Mouse (Mus musculus): ENCODE data around the gene Tmem94. TPM values are rescaled to one million over a fixed set of nuclear protein-coding genes. Genes with fewer than 3 reads are reported as not detected.

Tmem94 gene
- polyA plus RNA-seq (2017; shearing (Covaris generic)) = 16.2 TPM

DNA sequence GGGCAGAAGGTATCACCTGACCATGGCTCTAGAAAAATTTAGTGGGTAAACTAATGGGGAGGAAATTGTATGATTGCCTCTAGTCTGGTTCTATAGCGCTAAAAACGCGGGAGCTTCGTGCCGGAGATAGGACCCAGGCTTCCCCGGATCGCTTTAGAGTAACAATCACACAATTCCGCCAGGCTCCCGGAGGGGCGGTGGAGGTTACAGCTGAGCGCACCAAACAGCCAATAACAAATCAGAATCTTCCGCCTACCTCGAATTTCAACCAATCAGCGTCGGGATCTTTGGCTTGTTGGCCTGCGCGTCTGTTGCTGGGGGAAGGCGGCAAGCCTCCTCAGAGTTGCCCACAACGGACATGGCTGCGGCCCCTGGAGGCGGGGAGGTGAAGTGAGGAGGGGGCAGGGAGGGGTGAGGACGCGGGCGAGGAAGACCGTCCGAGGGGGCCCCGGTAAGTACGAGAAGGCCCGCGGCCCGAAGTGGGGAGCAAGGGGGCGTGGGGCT lies at the start of gene Tmem94:
Gene Tmem94 (plus strand): TSS at position 331 of the 504 bp plus-strand sequence.

DNA sequence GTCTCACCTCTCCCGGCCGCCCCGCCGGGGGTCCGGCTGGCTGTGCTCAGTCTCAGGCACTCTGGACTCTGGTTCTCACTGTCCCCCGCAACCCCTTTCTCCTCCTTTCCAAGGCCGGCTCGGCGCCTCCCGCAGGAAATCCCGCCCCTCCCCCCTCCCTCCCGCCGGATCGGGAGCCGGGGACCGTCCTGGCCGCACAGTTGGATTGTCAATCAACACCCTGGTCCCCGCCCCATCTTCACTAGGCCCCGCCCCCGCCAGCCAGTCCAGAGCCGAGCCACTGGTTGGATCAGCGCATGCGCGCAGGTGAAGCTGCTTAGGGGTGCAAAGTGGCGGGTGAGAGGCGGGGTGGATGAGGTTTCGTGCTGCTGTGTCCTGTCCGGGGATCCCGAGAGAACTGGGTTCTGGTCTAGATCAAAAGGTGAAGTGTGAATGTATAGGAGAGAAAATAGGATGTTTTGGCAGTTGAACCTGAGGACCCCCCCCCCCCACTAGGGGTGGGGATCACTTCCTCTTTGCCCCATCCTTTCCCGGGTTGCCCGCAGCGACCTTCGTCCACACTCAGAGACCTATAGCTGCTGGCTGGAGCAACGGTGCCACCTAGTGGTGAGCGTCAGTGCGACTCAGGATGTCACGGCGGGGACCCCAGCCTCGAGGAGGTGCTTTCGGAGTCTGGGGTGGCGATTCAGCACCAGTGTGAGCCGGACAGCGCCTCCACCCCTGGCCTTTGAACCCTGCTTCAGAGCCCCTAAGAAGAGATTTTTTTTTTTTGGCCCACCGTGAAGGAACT lies 48.5 kb downstream of the Tmem94 start, which contains the start of gene Caskin2:
Gene Caskin2 (minus strand): TSS at position 133 of the 790 bp plus-strand sequence.

DNA sequence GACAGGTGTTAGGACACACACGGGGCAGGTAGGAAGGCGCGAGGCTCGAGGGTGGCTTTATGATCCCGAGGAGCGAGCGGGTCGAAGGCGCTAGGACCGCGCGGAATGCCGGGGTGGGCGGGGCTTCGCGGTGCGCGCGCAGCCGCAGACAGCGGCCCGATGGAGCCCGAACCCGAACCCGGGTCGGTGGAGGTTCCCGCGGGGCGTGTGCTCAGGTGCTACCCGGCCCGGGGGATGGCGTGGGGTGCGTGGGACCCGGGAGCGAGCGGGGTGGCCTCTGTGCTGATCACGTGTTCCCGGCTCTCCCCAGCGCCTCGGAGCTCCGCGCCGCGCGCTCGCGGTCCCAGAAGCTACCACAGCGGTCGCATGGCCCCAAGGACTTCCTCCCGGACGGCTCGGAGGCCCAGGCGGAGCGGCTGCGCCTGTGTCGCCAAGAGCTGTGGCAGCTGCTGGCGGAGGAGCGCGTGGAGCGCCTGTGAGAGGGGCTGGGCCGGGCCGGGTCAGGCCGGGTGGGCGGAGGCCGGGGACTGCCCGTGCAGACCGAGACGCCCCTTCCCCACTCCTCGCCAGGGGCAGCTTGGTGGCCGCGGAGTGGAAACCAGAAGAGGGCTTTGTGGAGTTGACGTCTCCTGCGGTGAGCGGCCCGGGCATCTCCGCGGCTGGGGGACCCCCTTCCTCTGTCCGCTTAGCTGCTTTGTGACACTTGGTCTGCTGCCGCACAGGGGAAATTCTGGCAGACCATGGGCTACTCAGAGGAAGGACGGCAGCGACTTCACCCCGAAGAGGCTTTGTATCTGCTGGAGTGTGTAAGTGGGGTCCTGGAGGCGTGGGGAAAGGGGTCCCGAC lies 49.6 kb downstream of the Tmem94 start, which contains the start of gene Tsen54:
Gene Tsen54 (plus strand): TSS at position 120 of the 846 bp plus-strand sequence.

DNA sequence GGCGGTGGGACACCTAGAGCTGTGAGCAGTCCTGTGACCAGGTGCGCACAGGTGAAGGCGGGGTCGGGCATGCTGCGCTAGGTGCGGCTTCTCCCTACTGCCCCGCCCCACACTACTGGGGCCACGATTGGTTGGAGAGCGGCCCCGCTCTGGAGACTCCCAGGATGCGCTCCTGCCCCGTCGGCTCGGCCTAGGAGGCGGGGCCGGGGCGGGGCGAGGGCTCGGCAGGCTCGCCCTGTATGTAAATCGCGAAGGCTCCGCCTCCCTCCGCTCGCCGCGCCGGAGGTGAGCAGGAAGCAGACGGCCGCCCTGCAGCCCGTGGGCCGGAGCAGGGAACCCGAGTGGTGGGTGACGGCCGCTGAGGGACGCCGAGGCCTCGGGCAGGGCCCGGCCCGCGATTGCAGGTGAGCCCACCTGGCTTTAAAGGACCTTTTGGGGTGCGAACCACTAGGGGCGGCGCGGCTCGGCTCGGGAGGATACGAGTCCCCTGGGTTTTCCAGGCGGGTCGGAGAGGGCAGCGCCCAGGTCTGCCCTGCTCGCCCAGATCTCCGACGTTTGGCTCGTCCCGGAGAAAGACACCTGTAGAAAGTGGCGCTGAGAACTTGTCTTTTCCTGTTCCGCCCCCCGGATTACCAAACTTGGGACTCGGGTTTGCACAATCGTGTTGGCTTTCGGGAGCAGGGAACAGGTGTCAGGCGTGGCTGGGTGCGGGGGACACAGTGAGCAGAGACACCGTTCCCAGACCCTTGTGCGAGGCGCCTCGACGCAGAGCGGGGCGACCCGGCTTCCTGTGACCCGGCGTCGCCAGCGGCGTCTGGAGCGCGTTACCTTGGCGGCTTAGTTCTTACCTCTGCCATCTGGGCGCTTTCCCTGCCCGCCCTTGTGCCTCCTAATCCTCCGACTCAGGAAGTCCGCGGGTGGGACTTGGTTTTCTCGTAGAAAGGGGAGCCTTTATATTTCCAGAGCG lies 58.8 kb downstream of the Tmem94 start, which contains the start of gene Llgl2:
Gene Llgl2 (plus strand): TSS at position 276 of the 967 bp plus-strand sequence.

Other genes starting within 250 kb of the Tmem94 start
- 690 TPM for gene Sumo2, start 229.2 kb upstream of the Tmem94 start, polyA plus RNA-seq (2017; shearing (Covaris generic))
- gene Nup85, start 201.0 kb upstream of the Tmem94 start, polyA plus RNA-seq (2017; shearing (Covaris generic)) = 58.3 TPM
- 94.3 TPM for gene Mrps7, start 161.5 kb upstream of the Tmem94 start, polyA plus RNA-seq (2017; shearing (Covaris generic))
- gene Gga3, start 161.4 kb upstream of the Tmem94 start, polyA plus RNA-seq (2017; shearing (Covaris generic)) = 33.7 TPM
- gene Mif4gd, start 152.5 kb upstream of the Tmem94 start, polyA plus RNA-seq (2017; shearing (Covaris generic)) = 499 TPM
- 77.3 TPM for gene Slc25a19, start 137.1 kb upstream of the Tmem94 start, polyA plus RNA-seq (2017; shearing (Covaris generic))
- gene Grb2, start 56.8 kb upstream of the Tmem94 start, polyA plus RNA-seq (2017; shearing (Covaris generic)) = 258 TPM
- gene Caskin2, start 48.2 kb downstream of the Tmem94 start, polyA plus RNA-seq (2017; shearing (Covaris generic)) = 1.2 TPM
- 29.4 TPM for gene Tsen54, start 49.3 kb downstream of the Tmem94 start, polyA plus RNA-seq (2017; shearing (Covaris generic))
- gene Llgl2, start 58.6 kb downstream of the Tmem94 start, polyA plus RNA-seq (2017; shearing (Covaris generic)) = 29.6 TPM
- gene Myo15b, start 93.0 kb downstream of the Tmem94 start, polyA plus RNA-seq (2017; shearing (Covaris generic)) = 1.2 TPM
- 0.99 TPM for gene Smim5, start 134.5 kb downstream of the Tmem94 start, polyA plus RNA-seq (2017; shearing (Covaris generic))
- 0.93 TPM for gene Smim6, start 146.6 kb downstream of the Tmem94 start, polyA plus RNA-seq (2017; shearing (Covaris generic))
- 35.5 TPM for gene Sap30bp, start 167.8 kb downstream of the Tmem94 start, polyA plus RNA-seq (2017; shearing (Covaris generic))
- gene Recql5, start 168.0 kb downstream of the Tmem94 start, polyA plus RNA-seq (2017; shearing (Covaris generic)) = 10.7 TPM
- gene Itgb4, start 209.3 kb downstream of the Tmem94 start, polyA plus RNA-seq (2017; shearing (Covaris generic)) = 0.16 TPM
- 14.0 TPM for gene Galk1, start 247.3 kb downstream of the Tmem94 start, polyA plus RNA-seq (2017; shearing (Covaris generic))